Mouse (Mus musculus) thymus, postnatal 36 days (tissue): ENCODE measurements around the gene Prdx6.
"Not testable (repeated sequence)": the region's sequence is repeated elsewhere in the genome, so short reads cannot be mapped to it uniquely, and the experiment has no call there.

Experiments
- DNase-seq, 2 experiments: peaks; one replicate each; pipeline ENCODE4 v3.0.0; 2022; ENCODE audit warnings: mixed read lengths in 2 of 2

Gene Prdx6

DNA sequence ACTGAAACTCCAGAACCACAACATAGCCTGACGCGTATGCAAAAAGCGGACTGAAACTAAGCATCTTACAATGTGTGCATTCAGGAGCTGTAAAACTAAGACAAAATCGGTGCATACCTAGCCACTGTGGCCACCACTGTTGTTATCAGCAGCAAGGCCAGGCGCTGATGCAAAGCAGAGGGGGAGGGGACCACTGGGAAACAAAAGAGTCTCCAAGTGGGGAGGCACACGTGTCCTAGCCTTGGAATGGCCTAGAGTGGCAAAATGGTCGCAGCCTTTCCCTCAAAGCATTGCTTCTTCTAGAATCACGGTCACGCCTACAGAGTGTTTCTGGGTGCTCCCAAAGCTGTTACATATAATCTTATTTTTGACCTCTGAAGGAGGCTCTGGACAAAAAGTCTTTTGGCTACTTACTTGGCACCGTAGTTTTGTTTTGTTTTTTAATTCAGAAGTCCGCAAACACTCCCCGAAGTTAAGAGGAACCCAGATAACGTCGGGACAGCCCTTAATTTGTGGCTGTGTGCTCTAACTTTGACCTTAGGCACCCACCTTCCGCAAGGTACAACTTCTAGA, 902 bp downstream of the Prdx6 start:
- DNase-seq: peak; percentile 7 to 22

DNA sequence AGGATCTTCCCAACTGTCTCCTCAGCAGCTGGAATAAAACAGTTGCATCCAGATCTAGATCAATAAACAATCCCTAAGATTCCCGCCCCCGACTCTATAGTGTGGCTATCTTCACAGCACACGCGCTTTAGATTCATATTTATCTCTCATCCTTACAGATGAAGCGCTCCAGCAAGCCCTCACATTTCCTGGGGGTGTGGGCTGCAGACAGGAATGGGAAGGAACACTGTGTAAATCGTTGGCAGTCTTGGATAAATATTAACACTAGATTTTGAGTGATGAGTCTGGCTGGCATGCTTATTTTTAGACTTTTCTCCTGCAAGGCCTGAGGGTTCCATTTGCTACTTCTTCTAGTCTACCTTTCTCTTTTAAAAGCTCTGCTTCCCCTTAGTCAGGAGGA, 1.6 kb downstream of the Prdx6 start:
- no peak for DNase-seq

GRCm38 (mm10) chr1:161248685-161249084, 2.3 kb downstream of the Prdx6 start:
- DNase-seq: no peak

DNA sequence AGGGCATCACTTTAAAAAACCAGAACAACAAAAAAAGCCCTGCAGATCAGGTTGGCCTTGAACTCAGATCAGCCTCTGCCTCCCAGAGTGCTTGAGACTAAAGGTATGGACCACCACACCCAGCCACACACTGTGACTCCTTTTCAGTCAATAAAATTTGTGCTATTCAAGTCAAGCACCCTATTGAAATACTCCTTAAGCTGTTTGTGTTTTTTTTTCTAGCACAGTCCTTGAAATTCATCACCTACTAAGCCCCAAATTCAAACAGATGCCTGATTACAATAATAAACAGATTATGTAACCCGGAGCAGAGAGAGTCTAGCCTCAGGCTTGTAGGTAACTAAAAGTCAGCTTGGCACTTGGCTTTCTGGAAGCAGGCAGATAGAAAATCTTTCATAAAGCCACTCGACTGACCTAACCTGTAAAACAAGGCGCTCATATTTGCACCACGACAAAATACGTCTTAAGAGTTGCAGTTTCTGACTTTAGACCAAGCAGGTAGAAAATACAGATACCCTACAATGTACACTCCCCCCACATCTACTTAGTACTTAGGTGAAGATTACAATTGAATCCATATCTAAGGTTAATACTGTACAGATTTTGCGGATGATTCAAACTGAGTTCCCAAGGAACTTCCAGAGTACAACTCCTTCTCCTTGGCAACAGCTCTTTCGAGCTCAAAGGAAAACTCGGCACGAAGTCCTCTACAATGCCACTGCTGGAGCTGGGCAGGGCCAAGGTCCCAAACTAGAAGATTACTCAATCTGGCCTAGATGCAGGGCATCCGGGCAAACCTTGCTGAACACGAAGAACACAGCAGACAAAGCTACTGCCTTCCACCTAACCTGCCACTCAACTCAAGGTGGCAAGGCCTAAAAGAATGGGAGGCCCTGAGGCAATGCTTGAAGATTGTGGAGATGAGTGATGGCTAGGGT, 3.1 kb downstream of the Prdx6 start:
- no peak for DNase-seq

GRCm38 (mm10) chr1:161247176-161247575, 3.8 kb downstream of the Prdx6 start:
- DNase-seq: no peak

- DNase-seq: no peak
These were observed 13.3 kb downstream of the Prdx6 start for GRCm38 (mm10) chr1:161237750-161238149.

- DNase-seq: no peak
These were observed 13.7 kb downstream of the Prdx6 start for GRCm38 (mm10) chr1:161237339-161237738.

DNA sequence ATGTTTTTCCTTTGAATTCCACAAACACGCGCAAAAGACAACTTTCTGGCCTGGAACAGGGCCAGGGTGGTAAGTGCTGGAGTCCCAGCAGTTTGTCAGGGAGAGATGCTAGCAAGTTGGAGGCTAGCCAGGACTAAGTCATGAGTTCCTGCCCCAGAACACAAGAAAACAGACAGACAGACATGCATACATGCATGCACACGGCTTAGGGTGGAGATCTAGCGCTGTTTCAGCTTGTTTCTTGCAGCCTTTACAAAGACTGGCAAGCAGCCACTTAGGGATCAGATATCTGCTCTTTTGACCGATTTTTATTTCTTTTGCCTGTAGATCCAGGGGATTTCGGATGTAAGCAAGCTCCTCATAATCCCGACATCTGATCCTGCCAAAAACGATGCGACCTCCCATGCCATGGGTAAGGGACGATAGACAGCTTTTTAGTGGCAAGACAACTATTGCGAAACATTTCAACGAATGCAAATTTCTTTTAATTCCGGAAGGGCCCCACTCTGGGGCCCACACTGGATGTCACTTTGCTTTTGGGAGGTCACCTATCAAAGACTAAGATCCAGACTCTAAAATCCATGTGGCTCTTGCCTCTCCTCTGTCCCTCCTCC, 17.7 kb downstream of the Prdx6 start:
- DNase-seq: no peak

GRCm38 (mm10) chr1:161232181-161232580, 18.8 kb downstream of the Prdx6 start:
- no peak for DNase-seq

DNA sequence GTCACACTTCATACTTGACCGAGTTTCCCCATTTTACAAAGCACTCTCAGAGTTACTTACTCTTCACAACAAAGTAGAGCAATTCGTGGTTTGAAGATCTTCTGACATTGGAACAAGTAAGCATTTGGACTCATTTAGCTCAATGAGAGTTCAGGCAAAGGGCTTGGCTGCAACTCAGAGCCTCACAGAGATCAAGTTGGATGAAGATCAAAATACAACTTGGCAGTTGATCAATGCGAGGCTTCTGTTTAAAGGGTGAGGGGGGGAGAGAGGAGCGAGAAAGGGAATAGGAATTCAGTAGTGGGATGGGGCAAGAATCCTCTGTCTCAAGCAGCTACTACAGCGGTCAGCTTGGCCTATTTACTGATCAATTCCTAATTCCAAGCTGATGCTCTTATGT, 26.2 kb downstream of the Prdx6 start:
- no peak for DNase-seq

GRCm38 (mm10) chr1:161219816-161220215, 31.2 kb downstream of the Prdx6 start:
- no peak for DNase-seq

- peak; percentile 24 to 29 for DNase-seq
These were observed 36.6 kb downstream of the Prdx6 start for GRCm38 (mm10) chr1:161214465-161214864.

DNA sequence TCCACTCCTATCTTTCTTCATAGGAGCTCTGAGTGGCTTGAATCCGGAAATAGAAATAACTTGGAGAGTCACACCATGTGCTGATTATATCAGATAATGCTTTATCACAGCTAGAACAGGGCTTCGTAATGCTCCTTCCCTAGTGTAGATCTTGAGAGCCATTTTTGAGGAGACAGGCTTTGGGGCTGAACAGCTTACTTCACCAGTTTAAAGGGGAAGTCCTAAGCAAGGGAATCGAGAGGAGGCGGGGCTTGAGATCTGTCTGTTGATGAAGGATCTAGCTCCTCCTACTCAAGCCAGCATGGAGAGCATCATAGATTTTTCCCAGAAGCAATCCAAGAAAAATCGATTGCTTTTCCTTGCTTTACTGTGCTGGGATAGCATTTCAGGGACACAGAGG, 51.2 kb downstream of the Prdx6 start:
- no peak for DNase-seq

DNA sequence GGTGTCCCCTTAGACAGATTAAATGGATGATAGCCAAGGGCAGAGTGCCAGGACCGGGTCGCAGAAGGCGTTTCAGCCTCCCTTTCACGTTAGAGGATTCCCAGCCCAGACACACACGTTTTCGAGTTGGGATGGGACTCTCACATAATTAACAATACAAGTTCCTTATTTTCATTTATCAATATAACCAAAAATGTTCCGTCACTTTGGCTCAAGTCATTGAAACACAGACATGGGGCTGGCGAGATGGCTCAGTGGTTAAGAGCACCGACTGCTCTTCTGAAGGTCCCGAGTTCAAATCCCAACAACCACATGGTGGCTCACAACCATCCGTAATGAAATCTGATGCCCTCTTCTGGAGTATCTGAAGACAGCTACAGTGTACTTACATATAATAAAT, 54.7 kb downstream of the Prdx6 start:
- DNase-seq: not testable (repeated sequence)

DNA sequence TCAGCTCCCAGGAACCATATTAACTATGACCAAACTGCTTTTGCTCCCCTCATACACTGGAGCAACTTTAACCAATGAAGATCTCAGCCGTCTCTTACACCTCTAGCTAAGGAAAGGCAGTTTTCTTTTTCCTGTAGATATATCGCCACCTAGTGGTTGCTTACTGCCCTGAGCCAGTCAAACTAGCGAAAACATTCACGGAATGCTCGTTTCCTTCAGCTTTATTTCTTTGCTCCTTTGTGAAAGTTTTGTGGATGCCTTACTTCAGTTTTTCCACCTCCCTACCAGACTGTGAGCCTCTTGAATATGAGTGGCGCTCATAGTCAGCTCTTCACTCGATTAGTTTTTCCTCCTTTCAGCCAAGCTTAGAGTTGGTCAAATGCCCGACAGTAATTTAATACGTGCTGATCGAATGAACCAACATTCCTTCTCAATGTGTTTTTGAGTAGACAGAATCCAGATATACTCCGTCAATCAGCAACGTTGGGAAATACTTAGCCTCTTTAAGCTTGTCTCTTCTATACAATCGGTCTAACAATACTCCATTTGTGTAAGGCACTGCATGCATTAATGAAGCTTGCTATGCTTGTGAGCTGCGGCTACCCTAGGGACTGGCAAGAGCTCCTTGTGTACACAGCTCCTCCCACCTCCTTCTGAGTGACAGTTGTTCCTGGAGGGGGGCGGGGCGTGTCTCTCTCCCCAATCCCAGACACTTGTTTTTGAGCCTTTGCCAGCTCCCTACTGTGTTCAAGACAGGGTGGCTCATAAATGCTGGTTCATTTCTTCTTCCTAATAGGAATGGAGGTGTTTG, 55.3 kb downstream of the Prdx6 start:
- peak; percentile 41 to 54 for DNase-seq

- no peak for DNase-seq
These were observed 60.6 kb downstream of the Prdx6 start for GRCm38 (mm10) chr1:161190253-161190910.
